Mouse (Mus musculus): ENCODE data around the gene Vwc2l. TPM values are rescaled to one million over a fixed set of nuclear protein-coding genes. Genes with fewer than 3 reads are reported as not detected.

The Vwc2l gene
- total RNA-seq, 2 experiments from 2014 or later = not detected

- no peak for DNase-seq
Observed at GRCm38 (mm10) chr1:70913071-70913470, 187.6 kb downstream of the Vwc2l start.

GRCm38 (mm10) chr1:70918173-70919036 lies 192.9 kb downstream of the Vwc2l start:
- DNase-seq = no peak

GRCm38 (mm10) chr1:70933016-70933415 lies 207.5 kb downstream of the Vwc2l start:
- no peak for DNase-seq

Measured in gastrocnemius, postnatal 25 days (tissue).